Mouse (Mus musculus): ENCODE data around the gene March8.

DNA sequence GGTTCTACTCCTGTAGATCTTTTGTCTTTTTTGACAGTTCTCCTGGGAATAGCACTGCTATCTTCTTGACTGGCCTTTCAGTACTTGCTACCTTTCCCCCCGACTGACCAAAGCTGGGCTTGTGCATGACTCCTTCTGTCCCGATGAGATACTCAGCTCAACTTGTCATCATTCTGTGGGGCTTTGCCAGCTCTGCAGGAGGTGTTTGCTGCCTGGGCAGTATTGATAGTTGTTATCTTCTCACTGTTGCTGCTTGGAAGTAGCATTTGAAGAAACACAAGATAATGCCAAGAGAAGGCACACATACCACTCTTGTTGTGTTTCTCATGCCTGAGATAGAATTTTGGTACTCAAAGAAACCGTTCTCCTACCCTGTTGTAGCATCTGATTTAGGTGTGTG is 12.2 kb downstream of the March8 start:
- no peak for TF ChIP-seq CTCF (IDR thresholded peaks at IDR 0.05; ENCODE audit: borderline replicate concordance, insufficient read depth, low read length)
- TF ChIP-seq POLR2A (IDR thresholded peaks at IDR 0.05; ENCODE audit: low read depth, low read length) = no peak

Measured in embryonic fibroblast, embryonic 13.5 days (primary cell).